Mouse (Mus musculus) kidney, adult 9 months (tissue): ENCODE measurements at regions not wholly inside any gene's neighbourhood (a gene's known extent, or its start where the extent isn't known, plus 50 kb on each side); places are given as distances from the start of the nearest gene placed in this dataset.
"Not testable (repeated sequence)": the region's sequence is repeated elsewhere in the genome, so short reads cannot be mapped to it uniquely, and the experiment has no call there.

Experiments used
- DNase-seq: peaks from one replicate; pipeline ENCODE4 v3.0.0; 2022

- peak; percentile 13 for DNase-seq
These were observed 301.9 kb downstream of the Hpcal1 start for GRCm38 (mm10) chr12:17992572-17992971.

GRCm38 (mm10) chr12:17993368-17993767, 302.7 kb downstream of the Hpcal1 start:
- DNase-seq, result not testable (repeated sequence)
